Mouse (Mus musculus) right cerebral cortex, adult 2 months (tissue): ENCODE data around the gene Btbd35f20.
"Not testable (repeated sequence)": the region's sequence is repeated elsewhere in the genome, so short reads cannot be mapped to it uniquely, and the experiment has no call there.

ENCODE experiments used
- DNase-seq, 2 experiments: peaks; one replicate each; pipeline ENCODE4 v3.0.0; 2021 to 2022; ENCODE audit warnings: low spot score in 2 of 2

Btbd35f20 gene

DNA sequence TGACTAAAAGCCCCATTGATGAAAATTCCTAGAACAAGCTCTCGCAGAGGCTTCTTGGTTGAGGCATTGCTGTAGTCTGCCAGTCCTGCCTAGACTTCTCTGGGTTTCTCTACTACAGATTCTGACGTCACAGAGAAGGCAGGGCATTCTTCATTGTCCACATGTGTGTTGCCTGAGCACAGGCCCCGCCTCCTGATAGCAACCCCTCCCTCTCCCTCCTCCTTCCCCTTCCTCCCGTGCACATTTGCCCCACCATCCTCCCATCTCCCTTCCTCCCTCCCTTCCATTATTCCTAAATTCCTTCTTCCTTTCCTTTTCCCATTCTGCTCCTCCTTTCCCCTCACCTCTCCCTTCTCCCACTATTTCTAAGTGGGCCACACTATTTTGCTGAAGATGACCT, at the start of gene Btbd35f20:
TSS of gene Btbd35f20 (minus strand) at position 101 of the 400 bp plus-strand sequence.
- DNase-seq: not testable (repeated sequence)
